Mouse (Mus musculus): ENCODE measurements around the gene Lin7a.

The Lin7a gene

DNA sequence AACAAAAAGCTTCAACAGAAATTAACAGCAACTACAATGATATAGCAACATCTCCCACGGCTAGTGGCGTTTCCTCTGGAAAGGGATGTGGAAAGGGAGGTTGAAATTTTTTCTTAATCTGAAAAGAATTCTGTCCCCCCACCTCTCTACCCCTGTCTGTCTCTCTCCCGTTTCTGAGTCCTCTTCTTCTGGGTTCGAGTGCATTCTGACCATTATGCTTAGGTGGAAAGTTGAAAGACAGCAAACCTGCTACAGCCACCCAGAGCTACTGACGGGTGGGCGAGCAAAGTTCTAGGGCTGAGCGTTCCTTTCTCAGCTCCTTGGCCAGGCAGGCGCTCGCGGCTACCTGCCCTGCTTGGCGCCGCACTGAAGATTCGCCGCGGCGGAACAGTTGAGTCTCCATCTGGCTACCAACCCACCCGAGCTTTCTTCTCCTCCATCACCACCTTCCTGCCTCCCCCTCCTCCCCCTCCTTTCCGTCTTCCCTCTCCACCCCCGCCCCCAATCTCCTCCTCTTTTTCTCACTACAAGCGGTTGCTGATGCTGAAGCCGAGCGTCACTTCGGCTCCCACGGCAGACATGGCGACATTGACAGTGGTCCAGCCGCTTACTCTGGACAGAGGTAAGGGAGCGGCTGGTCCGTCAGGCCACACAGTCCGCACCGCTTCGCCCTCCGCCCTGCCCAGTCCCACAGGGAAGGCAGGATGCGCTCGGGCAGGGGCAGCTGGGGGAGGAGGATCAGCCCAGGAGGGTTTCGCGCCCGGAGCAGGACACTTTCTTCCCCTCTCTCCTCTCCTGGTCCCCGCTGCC lies at the start of gene Lin7a:
TSS of gene Lin7a (plus strand) at position 366 of the 810 bp plus-strand sequence.
- no peak for DNase-seq (ENCODE audit: low spot score)

DNA sequence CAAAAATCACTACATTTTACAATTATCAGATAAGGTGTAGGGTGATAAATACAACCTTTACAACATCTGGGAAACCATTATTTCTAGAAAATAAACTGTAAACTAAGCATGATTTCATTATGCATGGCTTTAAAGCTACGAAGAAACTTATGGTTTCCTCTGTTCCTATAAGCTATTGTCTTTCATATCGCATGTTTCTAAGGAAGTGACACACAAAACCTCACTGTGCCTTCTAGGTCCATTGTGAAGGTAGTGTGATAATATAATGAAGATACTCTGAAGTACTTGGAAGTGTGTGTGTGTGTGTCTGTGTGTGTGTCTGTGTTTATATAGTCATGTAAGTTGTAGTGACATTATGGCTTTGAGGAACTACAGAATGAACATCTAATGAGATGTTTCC lies 49.8 kb upstream of the Lin7a start:
- DNase-seq (ENCODE audit: low spot score): no peak

DNA sequence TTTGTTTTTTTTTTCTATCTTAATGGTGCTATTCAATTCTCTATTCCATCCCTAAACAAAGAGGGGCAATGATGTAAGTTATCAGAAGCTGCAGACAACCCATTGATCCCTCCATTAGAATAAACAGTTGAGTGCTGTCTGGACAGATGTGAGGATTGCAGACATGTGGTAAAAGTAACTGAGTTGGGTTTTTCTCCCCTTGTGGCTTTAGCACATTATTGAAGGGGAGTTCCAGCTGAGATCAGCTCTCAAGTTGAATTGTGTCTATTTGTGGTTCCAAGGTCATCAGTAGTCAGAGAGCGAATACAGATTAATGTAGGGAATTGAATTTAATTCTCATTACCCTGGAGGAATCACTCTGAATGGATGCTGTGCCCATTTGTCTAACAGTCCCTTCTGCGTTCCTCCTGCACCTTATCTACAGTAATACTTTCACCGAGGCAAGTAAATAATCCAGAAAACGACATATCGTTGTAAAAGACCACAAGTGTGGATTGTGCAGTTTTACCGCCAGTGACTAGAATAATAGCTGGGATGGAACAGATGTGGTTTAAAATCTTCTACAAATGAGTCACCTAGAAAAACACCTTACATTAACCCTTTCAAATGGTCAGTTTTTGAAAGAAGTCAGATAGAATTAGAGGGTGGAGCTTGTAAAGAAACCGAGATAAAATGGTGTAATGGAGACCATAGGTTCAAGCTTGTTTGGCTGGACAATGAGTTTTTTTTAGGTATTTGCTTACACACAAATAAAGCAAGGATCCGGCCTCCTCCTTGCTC lies 48.9 kb upstream of the Lin7a start:
- no peak for DNase-seq (ENCODE audit: low spot score)

DNA sequence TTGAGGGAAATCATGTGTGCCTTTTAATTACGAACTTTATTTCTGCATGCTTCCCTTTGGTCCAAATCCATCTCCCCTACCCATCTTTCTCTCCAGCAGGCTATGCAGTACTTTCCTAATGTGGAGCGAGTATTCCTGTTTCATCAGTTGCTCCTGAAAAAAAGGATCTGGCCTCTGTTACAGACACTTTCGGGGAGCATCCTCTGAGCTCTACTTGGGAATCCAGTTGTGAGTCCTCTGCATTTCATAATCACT lies 48.4 kb upstream of the Lin7a start:
- no peak for DNase-seq (ENCODE audit: low spot score)

DNA sequence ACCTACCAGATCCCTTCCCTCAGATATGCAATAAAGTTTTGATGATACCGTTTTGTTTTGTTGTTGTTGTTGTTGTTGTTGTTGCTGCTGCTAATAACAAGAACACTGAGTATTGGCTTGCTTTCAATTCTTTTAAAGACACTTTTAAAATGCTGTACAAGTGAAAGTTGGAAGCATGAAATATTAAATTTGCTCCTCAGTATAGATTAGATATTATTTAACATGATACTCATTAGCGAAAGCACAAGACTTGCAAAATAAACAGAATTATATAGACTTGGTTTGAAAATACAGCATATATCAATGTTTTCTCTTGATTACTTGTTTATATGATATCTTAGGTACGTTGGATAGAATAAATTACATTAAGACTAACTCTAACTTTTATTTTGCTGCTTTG lies 47.7 kb upstream of the Lin7a start:
- DNase-seq (ENCODE audit: low spot score): no peak

DNA sequence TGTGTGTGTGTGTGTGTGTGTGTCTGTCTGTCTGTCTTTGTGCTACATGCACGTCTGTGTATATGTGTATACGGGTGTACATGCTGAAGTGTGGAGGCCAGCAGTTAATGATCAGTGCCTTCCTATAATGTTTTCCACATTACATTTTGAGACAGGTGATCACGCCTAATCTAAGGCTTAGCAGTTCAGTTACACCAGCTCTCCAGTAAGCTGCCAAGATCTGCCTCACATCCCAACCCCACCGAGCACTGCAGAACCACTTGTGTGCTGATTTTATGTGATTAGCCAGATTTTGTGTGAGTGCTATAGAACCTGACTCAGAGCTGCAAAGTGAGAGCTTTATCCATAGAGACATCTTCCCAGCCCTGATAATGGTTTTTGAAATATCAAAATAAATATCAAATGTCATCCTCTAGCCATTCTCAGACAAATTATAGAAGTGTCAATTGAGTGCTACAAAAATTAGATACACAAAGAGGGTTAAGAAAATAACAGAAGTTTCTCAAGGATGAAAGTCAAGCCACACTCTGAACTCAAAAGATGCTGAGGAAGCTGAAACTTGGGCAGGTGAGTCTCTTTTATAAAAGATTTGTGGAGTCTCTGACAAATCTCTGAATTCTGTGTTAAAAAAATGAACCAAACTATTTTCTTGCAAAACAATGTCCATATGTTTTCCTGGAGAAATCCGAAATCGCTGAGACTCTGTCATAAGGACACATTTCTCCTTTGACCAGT lies 46.7 kb upstream of the Lin7a start:
- no peak for DNase-seq (ENCODE audit: low spot score)

DNA sequence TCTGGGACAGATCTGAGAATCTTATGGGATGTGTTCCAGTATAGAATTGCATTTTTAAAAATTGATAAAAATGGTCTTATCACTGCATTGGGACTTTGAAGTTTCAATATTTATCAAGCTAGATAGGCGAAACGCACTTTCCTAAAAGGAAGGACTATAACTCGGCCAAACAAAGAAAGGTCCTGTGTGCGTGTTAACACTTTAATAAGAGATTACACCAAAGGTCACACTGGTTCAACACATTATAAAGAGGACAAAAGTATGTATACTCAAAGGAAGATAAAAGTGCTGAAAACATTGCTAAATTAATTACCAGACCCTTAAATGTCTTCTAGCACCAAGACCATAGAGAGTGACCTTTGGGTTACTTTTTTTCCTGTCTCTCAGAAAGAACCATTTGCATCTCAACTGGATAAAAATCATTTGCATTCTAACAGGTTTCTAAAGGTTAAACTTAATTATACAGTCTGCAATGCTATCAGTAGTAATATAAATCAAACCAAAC lies 46.1 kb upstream of the Lin7a start:
- no peak for DNase-seq (ENCODE audit: low spot score)

DNA sequence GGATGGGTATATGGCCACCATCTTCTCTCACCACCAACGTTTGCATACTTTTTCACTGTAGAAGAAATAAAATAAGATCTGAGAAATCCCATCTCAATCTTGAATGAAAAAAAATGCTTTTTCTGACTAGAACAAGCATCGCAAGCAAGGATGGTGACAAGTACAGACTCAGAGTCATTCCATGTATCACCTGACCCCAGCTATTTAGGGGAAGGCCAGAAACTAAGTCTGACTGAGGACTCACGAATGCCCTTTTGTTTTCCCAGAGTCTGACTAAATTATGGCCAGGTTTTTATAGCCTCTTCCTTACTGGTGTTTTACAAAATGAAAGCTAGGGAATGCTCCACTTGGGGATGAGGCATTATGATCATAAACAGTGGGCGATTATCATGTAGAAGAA lies 45.6 kb upstream of the Lin7a start:
- no peak for DNase-seq (ENCODE audit: low spot score)

DNA sequence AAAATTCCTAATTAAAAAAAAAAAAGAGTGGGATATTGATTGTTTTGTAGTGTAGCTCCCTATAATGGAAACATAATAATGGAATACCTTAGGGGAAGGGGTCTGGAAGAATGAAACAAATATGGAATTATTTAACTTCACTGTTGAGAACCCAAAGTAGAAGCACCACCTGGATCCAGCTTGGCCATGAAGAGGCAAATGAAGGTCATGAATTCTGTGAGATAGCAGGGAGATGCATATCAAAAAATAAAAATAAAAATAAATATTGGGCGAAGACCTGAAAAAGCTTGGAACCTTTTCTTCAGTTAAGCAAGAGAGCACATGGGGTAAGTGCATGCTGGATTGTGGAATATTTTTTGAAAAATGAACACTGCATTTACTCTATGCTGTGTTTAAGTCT lies 43.6 kb upstream of the Lin7a start:
- no peak for DNase-seq (ENCODE audit: low spot score)

DNA sequence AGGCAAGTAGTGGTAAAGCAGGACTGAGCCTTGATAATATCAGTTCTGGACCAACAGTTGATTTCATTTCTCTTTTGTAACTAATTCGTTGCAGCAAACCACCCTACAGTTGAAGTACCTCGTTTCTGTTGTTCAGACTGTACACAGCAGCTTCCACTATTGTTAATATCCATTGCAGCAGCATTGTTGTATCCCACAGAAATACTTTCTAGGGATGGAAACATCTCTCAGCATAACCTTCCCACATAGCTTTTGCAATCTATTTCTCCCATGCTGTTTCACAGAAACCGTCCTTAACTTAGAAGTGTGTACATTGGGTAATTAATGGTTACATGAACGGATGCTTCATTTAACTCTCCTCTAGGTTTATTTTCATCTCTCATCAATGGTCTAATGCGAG lies 42.7 kb upstream of the Lin7a start:
- DNase-seq (ENCODE audit: low spot score): no peak

DNA sequence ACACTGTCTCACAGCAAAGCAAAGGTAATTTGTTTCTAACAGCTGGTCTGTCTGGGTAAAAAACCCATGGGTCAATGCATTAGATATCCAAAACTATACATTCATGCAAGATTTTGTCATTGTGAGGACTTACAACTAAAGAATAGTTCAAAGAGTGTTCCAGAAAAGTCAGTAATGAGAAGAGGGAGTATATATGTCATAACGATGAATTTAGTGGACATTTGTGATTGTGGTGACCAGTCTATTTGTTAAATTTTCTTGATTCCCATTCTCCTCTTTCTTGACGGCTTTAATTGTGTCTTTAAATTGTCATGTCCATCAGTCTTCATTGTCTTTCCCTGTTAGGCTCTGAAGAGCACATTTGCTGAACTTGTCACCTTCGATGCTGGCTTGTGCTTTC lies 42.1 kb upstream of the Lin7a start:
- DNase-seq (ENCODE audit: low spot score): no peak

DNA sequence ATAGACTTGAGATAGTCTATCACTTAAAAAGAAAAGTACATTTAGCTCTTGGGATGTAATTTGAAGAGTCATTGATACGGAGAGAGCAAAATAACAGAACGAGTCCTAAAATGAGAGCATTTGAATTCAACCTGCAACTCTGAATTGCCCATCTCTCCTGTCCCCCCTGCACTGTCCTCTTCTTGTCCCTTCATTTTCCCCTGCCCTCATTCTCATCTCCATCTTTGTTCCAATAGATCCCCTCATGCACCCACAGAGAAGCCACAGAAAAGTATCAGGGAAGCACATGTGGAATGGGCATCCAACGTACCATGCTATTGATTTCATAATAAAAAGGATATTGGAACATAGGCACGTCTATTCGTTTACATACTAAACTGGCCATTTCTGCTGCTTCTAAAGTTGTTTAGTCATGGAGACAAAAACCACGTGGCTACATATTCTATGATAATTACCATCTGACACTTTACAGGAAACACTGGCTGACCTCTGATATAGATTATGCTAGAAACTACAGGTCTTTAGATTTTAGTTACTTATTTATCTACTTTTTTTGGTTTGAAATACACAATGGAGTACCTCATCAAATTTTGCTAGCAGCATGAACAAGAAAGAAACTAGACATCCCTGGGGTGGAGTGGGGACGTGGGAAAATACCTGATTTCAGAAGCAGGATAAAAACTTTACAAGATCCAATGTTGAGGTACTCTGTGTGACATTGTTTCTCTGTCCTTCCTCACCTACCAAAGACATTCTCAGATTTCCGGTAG lies 41.2 kb upstream of the Lin7a start:
- no peak for DNase-seq (ENCODE audit: low spot score)

DNA sequence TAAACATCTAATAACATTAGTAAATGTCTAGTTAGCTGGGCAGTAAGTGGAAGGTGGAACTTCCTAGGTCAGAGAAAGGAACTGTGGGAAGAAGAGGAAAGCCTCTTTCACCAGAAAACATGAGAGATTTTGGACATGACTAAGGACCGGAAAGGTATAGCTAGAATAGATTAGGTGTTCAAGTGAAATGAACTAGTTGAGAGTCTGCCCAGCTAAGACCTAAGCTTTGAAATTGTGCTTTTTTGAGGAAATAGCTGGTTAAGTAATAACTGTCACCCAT lies 40.7 kb upstream of the Lin7a start:
- no peak for DNase-seq (ENCODE audit: low spot score)

DNA sequence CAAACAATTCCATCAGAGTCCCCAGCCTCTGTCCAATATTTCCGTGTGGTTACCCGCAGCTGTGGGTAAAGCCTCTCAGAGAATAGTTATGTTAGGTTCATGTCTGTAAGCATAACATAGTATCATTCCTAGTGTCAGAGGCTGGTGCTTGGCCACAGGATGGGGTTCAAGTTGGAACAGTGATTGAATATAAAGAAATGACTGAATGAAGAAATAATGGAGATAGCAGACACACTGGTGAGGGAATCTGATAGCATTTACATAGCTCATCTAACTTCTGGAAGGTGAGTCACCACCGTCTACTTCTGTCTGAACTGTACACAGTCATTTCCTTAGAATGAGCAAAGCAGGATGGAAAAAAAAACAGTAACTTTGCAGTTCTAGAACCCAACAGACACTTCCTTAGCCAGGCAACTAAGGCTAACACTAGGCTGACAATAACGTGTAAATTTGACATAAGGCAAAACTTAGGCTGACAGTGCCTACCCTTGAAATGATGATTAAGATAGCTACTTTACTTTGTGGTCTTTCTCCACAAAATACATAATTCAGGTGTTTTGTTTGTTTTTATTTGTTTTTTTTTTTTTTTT lies 40.0 kb upstream of the Lin7a start:
- DNase-seq (ENCODE audit: low spot score): no peak

DNA sequence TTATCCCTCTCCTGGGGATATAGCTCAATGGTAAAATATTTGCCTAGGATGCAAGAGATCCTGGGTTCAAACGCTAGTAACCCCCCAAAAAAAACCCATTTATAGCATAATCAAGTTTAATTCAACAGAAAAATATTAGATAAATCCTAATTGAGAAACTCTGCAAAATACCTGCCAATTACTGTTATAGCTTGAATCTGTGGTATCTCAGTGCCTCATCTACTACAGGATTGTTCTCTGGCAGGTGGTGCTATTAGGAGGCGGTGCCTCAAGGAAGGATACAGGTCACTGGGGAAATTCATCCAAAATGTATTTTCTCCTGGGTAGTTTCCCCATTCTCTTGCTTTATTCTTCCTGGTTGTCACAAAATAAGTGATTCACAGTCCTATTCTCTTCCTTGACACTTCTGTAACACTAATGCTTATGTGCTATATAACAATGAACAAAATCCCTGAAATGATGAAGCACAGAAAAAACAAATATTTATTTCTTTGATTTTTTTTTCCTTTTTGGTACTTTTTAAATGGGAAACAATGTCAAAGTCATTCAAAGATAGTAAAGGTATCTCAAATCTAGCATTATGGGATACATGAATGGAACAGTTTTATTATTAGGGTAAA lies 38.9 kb upstream of the Lin7a start:
- no peak for DNase-seq (ENCODE audit: low spot score)

DNA sequence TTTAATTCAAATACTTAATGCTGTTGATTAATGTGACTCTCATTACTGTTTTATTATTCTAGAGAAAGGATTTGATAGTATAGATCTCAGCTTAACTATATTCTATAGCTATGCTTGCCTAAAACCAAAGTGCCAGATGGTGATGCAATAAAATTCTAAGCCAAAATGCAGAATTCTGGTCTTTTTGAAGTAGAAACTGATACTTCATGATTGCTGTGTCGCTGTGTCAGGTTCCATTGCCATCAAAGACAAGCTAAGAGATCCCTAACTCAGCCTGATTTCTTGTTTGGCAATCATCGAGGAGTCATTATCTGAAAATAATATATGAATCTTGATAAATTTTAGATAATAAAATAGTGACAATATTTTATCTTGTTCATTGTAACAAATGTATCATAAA lies 38.3 kb upstream of the Lin7a start:
- DNase-seq (ENCODE audit: low spot score): no peak

DNA sequence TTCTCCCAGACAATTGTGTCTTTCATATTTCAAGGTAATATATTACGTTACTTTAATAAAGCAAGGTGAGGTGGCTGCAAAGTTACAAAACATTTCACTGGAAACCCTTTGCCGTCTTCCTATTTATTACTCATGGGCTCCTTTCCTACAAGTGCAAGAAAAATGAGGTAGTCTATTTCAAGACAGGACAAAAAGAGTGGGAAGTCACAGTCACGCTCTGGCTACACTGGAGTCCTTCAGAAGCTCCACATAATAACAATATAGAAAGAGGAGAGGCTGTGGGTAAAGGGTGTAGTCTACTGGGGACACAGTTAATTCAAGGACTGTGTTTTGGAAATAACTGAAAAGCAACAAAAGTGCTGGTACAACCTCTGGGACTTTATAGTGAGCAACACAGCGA lies 37.7 kb upstream of the Lin7a start:
- no peak for DNase-seq (ENCODE audit: low spot score)

DNA sequence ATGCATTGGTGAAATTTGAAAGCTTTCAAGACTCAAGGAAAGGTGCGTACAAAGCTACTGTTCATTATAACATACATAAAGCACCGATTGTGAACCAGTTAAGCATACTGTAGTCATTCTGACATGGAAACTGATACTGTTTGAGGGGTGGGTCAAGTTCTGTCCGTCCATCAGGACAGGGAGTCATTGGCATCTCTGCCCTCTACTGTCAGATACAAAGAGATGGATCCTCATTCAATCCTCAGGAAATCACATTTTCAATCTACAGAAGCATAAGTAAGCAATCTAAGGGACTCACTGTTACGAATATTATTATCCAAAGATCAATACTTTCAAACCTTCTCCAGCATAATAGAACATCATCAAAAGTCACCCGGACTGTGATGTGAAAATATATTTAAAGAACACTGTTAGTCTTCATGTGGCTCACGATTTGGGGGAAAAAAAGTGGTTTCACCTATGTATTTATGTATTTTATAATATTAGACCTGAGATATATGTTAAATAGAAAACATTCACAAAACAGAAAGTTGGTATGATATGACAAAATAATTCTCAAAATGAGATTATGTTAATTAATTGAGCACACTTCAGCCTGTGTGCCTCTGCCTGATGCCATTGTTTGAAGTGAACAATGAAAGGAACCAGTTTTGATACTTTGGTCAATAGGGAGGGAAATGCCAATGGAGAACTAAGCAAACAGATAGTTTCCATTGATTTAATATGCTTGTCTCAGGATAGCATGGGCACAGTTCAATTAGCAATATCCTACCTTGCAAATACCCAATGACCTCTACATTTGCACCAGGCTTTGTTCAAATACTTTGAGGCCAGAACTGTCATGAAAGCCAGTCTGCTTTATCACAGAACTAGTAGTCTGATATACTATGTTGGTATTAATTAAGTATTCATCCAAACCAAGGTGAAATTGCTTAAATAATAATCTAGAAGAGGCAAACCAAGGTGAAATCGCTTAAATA lies 36.8 kb upstream of the Lin7a start:
- no peak for DNase-seq (ENCODE audit: low spot score)

DNA sequence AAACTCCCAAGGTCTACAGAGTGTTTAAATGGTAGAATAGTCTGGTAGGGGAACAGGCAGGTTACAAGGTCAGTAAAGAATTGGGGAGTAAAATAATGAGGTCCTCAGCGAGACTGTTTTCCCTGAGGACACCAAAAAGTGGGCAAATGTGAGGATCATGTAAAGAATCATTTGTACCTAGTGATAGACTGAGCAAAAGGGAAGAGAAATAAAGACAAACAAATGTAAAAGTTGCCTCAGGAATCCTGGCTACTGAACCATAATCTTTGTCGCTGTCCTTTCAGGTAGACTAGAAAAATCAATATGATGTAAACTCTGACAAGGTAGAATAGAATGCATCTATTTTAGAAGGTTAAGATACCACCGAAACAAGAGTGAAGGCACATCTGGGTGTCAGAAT lies 36.0 kb upstream of the Lin7a start:
- no peak for DNase-seq (ENCODE audit: low spot score)

DNA sequence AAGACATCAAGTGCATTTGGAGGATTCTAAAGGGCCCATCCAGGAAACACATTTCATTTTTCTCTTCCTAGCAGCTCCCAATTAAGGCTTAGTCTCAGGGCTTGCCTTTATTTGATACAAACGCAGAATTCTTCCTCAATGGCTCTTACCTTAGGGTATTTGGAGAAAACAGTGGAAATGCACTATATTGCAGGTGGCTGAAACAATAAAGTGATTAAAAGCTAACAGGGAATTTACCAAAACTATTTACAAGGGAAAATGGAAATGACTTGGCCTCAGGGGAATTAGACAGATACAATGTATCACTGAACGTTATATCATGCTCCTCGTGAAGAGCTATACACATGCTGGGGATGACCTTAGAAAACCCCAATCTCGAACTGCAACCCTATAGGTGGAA lies 35.3 kb upstream of the Lin7a start:
- no peak for DNase-seq (ENCODE audit: low spot score)
